Mouse (Mus musculus) spleen, adult 18-20 months (tissue): ENCODE measurements around the gene Olfr64.

ENCODE experiments used
- DNase-seq, 2 experiments: peaks; one replicate each; pipeline ENCODE4 v3.0.0; 2022; ENCODE audit warnings: mixed read lengths in 2 of 2

Gene Olfr64

DNA sequence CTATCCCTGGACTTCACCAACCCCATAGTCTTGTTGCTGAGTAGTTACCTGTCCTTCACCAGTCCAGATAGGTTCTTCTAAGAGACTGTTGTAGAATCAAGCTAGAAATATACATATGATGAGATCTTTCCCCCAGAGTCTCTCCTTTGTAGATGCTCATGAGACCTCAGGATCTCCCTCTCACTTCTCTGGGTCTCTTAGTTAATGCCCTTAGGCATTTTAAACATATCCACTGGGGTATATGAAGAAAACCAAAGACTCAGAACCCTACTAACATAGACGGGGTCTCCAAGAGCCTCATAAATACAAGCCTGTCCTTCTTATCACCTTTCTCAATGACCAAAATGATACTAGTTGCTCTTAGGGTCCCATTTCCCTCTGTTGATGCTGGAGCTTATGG lies at the start of gene Olfr64:
Gene Olfr64, minus strand, starts transcription at position 101 of the 400 bp plus-strand sequence.
- no peak for DNase-seq

DNA sequence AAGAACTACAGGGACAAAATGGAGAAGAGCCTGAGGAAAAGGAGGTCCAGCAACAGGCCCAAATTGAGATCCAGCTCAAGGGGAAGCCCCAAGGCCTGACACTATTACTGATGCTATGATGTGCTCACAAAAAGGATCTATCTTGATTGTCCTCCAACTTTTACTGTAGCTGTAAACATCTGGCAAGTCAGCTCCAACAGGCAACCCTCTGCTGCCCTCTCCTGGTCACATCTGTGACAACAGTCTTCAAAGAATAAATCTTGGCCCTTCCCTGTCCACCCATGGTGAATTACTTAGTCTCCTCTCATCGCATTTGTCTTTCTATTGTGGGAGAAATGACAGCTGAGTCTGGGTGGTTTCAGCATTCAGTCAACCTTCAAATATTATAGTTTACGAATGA lies 48.4 kb upstream of the Olfr64 start:
- DNase-seq = peak in 1 of 2 experiments; percentile 45

DNA sequence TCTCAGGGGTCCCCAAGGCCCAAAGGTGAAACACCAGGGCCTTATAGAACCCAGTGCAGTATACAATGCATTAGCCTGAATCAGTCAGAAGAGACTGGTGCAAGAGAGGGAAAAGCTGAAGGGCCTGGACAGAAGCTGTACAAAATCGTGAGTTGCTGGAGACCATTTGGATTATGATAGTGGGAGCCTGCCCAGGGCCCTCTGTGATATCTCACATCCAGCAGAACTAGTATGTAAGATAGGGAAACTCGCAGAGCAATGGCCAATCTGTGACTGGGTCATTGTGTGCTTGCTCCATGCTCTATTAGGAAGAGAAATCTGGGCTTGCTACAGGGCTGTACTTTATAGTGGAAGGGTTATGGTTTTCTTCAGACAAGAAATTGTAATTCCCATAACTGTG lies 40.0 kb upstream of the Olfr64 start, which contains the start of gene Olfr632:
Gene Olfr632, plus strand, starts transcription at position 84 of the 400 bp plus-strand sequence.
- DNase-seq = no peak

- no peak for DNase-seq
Measured at GRCm38 (mm10) chr7:103928525-103928924, 34.2 kb upstream of the Olfr64 start, which contains the start of gene Olfr631. Gene Olfr631 (plus strand): TSS chr7:103928825.

DNA sequence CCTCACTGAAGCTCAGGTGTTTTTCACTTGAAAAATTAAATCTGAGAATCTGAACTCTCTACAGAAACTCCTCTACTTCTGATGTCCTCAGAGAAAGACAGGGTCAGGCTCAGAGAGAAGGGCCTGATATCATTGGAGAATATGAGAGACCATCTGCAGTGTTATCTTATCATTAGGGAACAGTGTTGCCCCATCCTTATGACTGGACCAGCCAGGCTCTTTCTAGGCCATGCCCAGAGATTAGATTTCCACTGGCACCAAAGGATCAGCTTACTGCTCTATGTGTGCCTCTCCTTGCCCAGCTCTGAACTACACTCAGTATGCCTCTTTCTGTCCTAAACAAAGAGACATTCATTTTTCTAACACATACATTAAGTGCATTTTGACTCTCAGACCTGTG lies 21.1 kb upstream of the Olfr64 start:
- DNase-seq = no peak

GRCm38 (mm10) chr7:103912969-103913511 lies 18.8 kb upstream of the Olfr64 start:
- no peak for DNase-seq

- no peak for DNase-seq
Measured at GRCm38 (mm10) chr7:103910047-103910446, 15.8 kb upstream of the Olfr64 start.

GRCm38 (mm10) chr7:103903187-103903586 lies 8.9 kb upstream of the Olfr64 start, which contains the start of gene Olfr65:
Gene Olfr65 (plus strand): TSS chr7:103903487.
- DNase-seq = no peak

DNA sequence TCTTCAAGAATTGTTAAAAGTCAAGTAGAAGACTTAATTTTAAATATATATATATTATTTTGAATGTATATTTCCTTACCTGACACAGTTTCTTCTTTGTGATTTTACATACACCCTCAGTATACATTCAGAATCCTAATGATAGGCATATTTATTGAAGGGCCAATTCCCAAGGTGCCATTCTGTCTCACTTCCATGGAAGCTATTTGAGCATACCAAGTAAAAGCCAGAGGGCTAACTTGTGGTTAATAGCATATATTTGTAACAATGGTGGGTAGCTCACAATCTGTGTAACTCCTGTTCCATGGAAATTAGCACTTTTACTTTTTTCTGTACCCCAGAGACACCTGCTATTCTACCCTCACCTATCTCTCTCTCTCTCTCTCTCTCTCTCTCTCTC lies 8.1 kb downstream of the Olfr64 start, which contains the start of gene Olfr66:
Gene Olfr66, minus strand, starts transcription at position 101 of the 400 bp plus-strand sequence.
- no peak for DNase-seq

- DNase-seq = no peak
Measured at GRCm38 (mm10) chr7:103877093-103877492, 17.2 kb downstream of the Olfr64 start.

DNA sequence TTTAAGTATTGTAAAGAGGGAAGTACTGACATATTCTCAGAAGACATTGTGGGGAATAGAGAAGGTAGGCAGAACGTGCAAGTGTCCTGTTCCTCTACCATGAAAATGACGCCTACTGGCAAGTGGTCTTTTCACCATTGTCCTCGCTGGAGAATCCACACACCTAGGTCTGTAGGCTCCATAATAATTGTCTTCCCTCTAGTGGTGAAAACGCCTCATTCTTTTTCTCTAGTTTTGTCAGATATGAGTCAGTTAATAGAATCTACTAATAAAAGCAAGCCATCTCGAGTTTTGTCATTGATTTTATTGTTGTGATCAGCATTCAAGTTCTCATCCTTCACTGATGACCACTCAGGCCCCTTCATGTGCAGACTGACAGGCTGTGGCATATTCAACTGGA lies 19.8 kb downstream of the Olfr64 start:
- no peak for DNase-seq

DNA sequence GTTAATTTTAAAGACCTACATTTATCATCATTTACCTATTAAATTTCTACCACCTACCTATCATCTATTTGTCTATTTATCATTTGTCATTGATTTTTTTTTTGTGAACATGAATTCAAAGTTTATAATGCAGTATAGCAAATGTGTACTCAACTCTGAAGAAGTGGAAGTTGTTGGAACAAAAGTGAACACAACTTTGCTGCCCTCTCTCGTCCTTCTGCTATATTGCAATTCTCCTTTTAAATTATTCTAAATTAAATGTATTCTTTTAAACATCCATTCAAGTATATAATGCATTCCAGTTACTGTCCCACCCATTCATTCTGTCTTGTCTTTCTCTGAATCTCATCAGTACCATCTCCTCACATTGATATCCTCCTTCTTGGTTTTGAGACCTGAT lies 21.2 kb downstream of the Olfr64 start:
- no peak for DNase-seq

DNA sequence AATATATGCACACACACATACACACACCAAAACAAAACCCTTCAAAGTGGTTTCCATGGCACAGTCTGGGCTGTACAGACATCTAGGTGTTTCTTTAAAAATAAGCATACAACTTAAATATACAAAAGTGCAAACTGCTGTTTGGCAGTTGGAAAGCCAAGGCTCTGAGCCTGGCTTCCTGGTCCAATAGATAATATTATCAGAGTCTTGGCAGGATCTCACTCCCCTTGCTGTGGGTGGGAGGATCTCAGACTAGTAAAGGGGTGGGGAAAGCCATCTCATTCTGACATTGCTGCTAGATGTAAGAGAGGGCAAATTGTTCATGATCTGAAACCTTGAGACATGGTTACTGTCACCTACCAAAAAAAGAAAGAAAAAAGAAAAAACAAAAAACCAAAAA lies 23.6 kb downstream of the Olfr64 start:
- DNase-seq = no peak

DNA sequence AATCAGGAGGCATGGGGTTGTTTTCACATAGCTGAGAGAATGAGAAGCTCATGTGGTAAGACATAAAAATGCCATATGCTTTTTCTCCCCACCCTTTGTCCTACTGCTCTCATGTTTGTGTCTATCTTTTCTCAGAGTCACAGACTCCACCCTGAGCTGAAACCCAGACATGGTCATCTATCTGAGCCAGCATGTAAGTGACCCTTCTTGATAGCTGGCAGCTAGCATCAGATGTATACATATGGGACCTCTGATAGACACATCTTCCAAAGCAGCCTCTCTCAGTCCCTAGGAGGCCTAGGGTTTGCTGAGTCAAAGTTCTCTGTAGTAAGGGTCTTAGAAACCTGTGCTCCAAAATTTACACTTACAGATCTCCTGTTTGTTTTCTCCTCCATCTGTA lies 28.6 kb downstream of the Olfr64 start:
- no peak for DNase-seq

GRCm38 (mm10) chr7:103861531-103861930 lies 32.8 kb downstream of the Olfr64 start:
- no peak for DNase-seq

- peak in 1 of 2 experiments; percentile 4 for DNase-seq
Measured at GRCm38 (mm10) chr7:103860855-103861254, 33.4 kb downstream of the Olfr64 start.

GRCm38 (mm10) chr7:103859076-103859475 lies 35.2 kb downstream of the Olfr64 start:
- no peak for DNase-seq

DNA sequence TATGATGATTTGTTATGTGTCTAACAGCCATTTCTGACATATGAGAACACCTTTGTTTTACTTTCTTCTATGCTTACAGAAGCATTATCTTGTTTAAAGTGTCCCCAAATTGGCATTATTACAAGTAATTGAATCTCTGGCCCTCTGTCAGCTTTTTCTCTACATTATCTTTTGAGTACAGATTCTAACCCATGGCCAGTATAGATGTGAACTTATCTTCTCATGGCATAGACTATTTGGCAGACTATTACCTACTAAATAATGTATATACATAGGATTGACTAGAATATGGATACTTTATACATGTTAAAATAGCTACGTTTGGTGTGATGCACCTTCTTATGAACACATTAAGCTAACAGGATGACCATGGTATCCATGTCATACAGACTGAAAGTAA lies 39.6 kb downstream of the Olfr64 start:
- DNase-seq = no peak

GRCm38 (mm10) chr7:103853090-103853489 lies 41.2 kb downstream of the Olfr64 start, which contains the start of gene Hbb-y:
Gene Hbb-y (minus strand): TSS chr7:103853216.
- no peak for DNase-seq

DNA sequence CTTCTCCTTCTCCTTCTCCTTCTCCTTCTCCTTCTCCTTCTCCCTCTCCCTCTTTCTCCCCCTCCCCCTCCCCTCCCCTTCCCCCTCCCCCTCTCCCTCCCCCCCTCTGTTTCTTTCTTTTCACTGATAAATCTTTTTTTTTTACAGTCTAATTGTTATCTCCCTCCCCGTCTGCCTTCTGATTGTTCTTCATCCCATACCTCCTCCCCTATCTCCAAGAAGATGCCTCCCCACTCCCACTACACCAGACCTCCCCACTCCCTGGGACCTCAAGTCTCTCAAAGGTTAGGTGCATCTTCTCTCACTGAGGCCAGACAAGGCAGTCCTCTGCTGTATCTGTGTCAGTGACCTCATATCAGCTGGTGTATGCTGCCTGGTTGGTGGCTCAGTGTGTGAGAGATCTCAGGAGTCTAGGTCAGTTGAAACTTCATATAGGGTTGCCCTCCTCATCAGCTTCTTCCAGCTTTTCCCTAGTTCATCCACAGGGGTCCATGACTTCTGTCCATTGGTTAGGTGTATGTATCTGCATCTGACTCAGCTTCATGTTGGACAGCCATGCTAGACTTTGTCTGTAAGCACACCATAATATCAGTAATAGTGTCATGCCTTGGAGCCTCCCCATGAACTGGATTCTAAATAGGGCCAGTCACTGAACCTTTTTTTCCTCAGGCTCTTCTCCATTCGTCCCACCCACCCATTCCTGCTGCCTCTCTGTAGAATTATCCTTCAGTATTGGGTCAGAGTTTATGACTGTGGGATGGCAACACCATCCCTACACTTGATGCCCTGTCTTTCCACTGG lies 49.6 kb downstream of the Olfr64 start:
- no peak for DNase-seq

DNA sequence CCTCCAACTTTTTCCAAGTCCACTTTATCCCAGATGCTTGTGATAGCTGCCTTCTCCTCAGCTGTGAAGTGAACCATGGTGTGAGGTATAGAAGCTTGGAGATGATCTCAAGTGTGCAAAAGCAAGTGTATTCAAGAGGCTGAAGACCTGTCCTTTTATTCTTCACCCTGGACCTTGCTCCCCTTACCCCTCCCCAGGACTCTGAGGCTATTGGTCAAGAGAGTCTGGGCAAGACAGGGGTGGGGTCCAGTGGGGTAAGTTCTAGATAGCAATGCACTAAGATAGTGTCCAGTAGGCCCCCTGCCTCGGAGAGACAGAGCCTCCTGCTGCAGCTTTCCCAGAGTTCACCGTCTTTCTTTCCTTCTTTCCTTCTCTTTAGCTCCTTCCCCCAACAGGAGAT lies 51.3 kb downstream of the Olfr64 start, which contains the start of gene Hbb-bh1:
Gene Hbb-bh1, minus strand, starts transcription at position 131 of the 400 bp plus-strand sequence.
- DNase-seq = no peak

- DNase-seq = no peak
Measured at GRCm38 (mm10) chr7:103840268-103840667, 54.0 kb downstream of the Olfr64 start, which contains the start of gene Hbb-bh2. Gene Hbb-bh2 (minus strand): TSS chr7:103840520.
